Mouse (Mus musculus) lung, adult 18-20 months (tissue): ENCODE data around the gene Cnrip1.
"Not testable (repeated sequence)": the region's sequence is repeated elsewhere in the genome, so short reads cannot be mapped to it uniquely, and the experiment has no call there.

ENCODE experiments used
- DNase-seq, 2 experiments: peaks; one replicate each; pipeline ENCODE4 v3.0.0; 2022; ENCODE audit warnings: mixed read lengths in 2 of 2

The Cnrip1 gene

GRCm38 (mm10) chr11:17051545-17052475 is at the start of gene Cnrip1, which contains the start of gene Plek:
Gene Cnrip1, plus strand, starts transcription at chr11:17051586.
Gene Plek, minus strand, starts transcription at chr11:17052381.
- DNase-seq = peak; percentile 27 to 50

GRCm38 (mm10) chr11:17002739-17003373 is 48.5 kb upstream of the Cnrip1 start:
- DNase-seq = no peak

GRCm38 (mm10) chr11:17003757-17004156 is 47.6 kb upstream of the Cnrip1 start:
- DNase-seq = no peak

- peak; percentile 33 to 51 for DNase-seq
Observed at GRCm38 (mm10) chr11:17004899-17005846, 46.2 kb upstream of the Cnrip1 start.

- DNase-seq = not testable (repeated sequence)
Observed at GRCm38 (mm10) chr11:17006526-17006925, 44.9 kb upstream of the Cnrip1 start.

- no peak for DNase-seq
Observed at GRCm38 (mm10) chr11:17007517-17008173, 43.7 kb upstream of the Cnrip1 start.

- DNase-seq = peak; percentile 16 to 37
Observed at GRCm38 (mm10) chr11:17008498-17008941, 42.9 kb upstream of the Cnrip1 start.

- no peak for DNase-seq
Observed at GRCm38 (mm10) chr11:17012948-17013347, 38.4 kb upstream of the Cnrip1 start.

- DNase-seq = no peak
Observed at GRCm38 (mm10) chr11:17019328-17019727, 32.1 kb upstream of the Cnrip1 start.

GRCm38 (mm10) chr11:17023206-17023605 is 28.2 kb upstream of the Cnrip1 start:
- no peak for DNase-seq

GRCm38 (mm10) chr11:17023984-17024383 is 27.4 kb upstream of the Cnrip1 start:
- DNase-seq = no peak

GRCm38 (mm10) chr11:17045806-17046205 is 5.6 kb upstream of the Cnrip1 start:
- no peak for DNase-seq

GRCm38 (mm10) chr11:17052476-17053049 is 1.2 kb downstream of the Cnrip1 start:
- DNase-seq = no peak

- DNase-seq = not testable (repeated sequence)
Observed at GRCm38 (mm10) chr11:17069360-17069759, 18.0 kb downstream of the Cnrip1 start.

- no peak for DNase-seq
Observed at GRCm38 (mm10) chr11:17075656-17076055, 24.3 kb downstream of the Cnrip1 start.

GRCm38 (mm10) chr11:17082086-17082485 is 30.7 kb downstream of the Cnrip1 start:
- DNase-seq = no peak

- DNase-seq = no peak
Observed at GRCm38 (mm10) chr11:17082953-17083352, 31.6 kb downstream of the Cnrip1 start.

GRCm38 (mm10) chr11:17083455-17083854 is 32.1 kb downstream of the Cnrip1 start:
- no peak for DNase-seq

- DNase-seq = no peak
Observed at GRCm38 (mm10) chr11:17083866-17084265, 32.5 kb downstream of the Cnrip1 start.

GRCm38 (mm10) chr11:17086106-17086505 is 34.7 kb downstream of the Cnrip1 start:
- DNase-seq = no peak

GRCm38 (mm10) chr11:17106936-17107335 is 55.5 kb downstream of the Cnrip1 start:
- DNase-seq = no peak

GRCm38 (mm10) chr11:17107359-17107758 is 56.0 kb downstream of the Cnrip1 start:
- DNase-seq = no peak
